Mouse (Mus musculus): ENCODE data around the gene Camk1d. TPM values are rescaled to one million over a fixed set of nuclear protein-coding genes. Genes with fewer than 3 reads are reported as not detected.

The Camk1d gene
- total and polyA plus RNA-seq, 3 experiments, result 2.6 to 10.8 (median 6.8) TPM

DNA sequence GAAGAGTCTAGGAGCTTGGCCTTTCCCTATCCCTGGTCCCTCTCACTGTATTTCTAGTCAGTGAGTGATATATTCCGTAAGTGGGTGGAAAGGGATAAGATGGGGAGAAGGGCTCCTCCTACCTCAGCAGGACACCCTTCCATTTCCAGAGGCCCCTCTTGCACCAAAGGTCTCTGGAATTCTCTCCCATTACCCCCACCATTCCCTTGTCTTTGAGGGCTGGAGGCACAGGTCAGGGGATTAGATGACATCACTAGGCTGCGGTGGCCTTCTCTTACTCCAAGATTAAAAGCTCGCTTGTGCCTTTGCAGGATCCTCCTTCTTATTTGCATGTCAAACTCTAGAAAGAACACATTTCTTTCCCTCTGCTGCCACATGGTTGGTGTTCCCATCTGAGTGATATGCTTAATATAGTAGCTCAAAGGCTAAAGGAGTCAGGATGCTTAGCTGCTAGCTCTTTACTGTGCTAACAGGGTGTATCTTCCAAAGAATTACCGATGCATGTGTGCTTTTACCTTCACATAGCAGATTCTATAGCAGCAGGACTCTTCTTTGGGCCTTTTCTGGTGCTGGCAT, 244.9 kb downstream of the Camk1d start:
- Histone ChIP-seq H3K4me1 (ENCODE audit: insufficient read depth, low read depth, low read length) (no peaks in the 10 kb centered on the region), H3K27me3 (ENCODE audit: insufficient read depth, low read length) (no peaks in the 10 kb centered on the region), H3K4me3 (ENCODE audit: low read depth, low read length) (no peak overlapping the region), H3K9me3 (replicated peaks) (no peaks in the 10 kb centered on the region), H3K36me3 (replicated peaks) (no peaks in the 10 kb centered on the region)
- no peak for TF ChIP-seq CTCF (IDR thresholded peaks at IDR 0.05; ENCODE audit: low read depth, low read length)
- TF ChIP-seq GATA2 (IDR thresholded peaks at IDR 0.05; ENCODE audit: borderline replicate concordance, low read depth, low read length), result no peak
- no peak for TF ChIP-seq POLR2AphosphoS5 (IDR thresholded peaks at IDR 0.05; ENCODE audit: insufficient replicate concordance, low read depth, low read length)
- no peak for TF ChIP-seq TAL1 (conservative IDR thresholded peaks at IDR 0.05; ENCODE audit: low read depth, low read length)
- no peak for TF ChIP-seq GATA1 (IDR thresholded peaks at IDR 0.05; ENCODE audit: borderline replicate concordance, low read length)
- DNase-seq (ENCODE audit: low spot score) (no peak), ATAC-seq (ENCODE audit: extremely low read depth, insufficient number of reproducible peaks, low FRiP score, poor library complexity, severe bottlenecking) (no peak)

GRCm38 (mm10) chr2:5467537-5467936, 246.8 kb downstream of the Camk1d start:
- ATAC-seq (ENCODE audit: extremely low read depth, insufficient number of reproducible peaks, low FRiP score, poor library complexity, severe bottlenecking) (no peak), DNase-seq (ENCODE audit: low spot score) (no peak)
- Histone ChIP-seq H3K4me3 (ENCODE audit: low read depth, low read length) (no peak overlapping the region), H3K27me3 (ENCODE audit: insufficient read depth, low read length) (no peaks in the 10 kb centered on the region), H3K9me3 (replicated peaks) (no peaks in the 10 kb centered on the region), H3K36me3 (replicated peaks) (no peaks in the 10 kb centered on the region), H3K4me1 (ENCODE audit: insufficient read depth, low read depth, low read length) (no peaks in the 10 kb centered on the region)
- TF ChIP-seq TAL1 (conservative IDR thresholded peaks at IDR 0.05; ENCODE audit: low read depth, low read length) (no peak), CTCF (IDR thresholded peaks at IDR 0.05; ENCODE audit: low read depth, low read length) (no peak), GATA2 (IDR thresholded peaks at IDR 0.05; ENCODE audit: borderline replicate concordance, low read depth, low read length) (no peak), GATA1 (IDR thresholded peaks at IDR 0.05; ENCODE audit: borderline replicate concordance, low read length) (no peak), POLR2AphosphoS5 (IDR thresholded peaks at IDR 0.05; ENCODE audit: insufficient replicate concordance, low read depth, low read length) (no peak)

DNA sequence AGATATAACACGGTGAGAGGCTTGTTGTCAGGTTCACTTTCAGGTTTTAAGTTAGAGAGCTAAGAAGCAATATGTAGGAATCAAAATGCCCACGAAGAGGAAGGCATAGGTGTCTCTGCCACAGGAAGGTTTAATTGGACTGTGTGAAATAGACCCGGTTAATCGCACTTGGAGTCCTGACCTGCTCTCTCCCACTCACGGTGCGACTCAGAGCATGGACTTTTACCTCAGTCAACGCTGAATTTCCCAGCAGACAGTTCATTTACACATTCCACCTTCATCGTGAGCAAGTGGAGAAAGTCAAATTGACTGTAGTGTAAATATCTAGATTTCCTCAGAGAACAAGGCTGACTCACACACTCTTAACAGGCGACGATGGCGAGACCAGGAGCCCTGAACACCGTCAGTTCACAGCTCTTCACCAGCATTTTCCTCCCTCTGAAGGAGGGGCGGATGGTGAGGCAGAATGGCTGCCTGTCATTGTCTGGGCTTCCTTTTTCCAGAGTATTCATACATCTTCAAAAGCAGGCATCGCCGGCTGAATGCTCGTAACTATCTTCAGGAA, 255.6 kb downstream of the Camk1d start:
- no peaks in the 10 kb centered on the region for H3K9me3 ChIP-seq (replicated peaks)
- DNase-seq (ENCODE audit: low spot score) (no peak), ATAC-seq (ENCODE audit: extremely low read depth, insufficient number of reproducible peaks, low FRiP score, poor library complexity, severe bottlenecking) (no peak)
- H3K27me3 ChIP-seq (ENCODE audit: insufficient read depth, low read length), result 0 out of 2 replicates have a peak, but pooled peaks cover 3% of the 10 kb centered on the region
- no peak overlapping the region for H3K4me3 ChIP-seq (ENCODE audit: low read depth, low read length)
- no peaks in the 10 kb centered on the region for H3K36me3 ChIP-seq (replicated peaks)
- H3K4me1 ChIP-seq (ENCODE audit: insufficient read depth, low read depth, low read length), result no peaks in the 10 kb centered on the region
- TF ChIP-seq TAL1 (conservative IDR thresholded peaks at IDR 0.05; ENCODE audit: low read depth, low read length), result no peak
- TF ChIP-seq CTCF (IDR thresholded peaks at IDR 0.05; ENCODE audit: low read depth, low read length), result no peak
- TF ChIP-seq GATA2 (IDR thresholded peaks at IDR 0.05; ENCODE audit: borderline replicate concordance, low read depth, low read length), result no peak
- TF ChIP-seq GATA1 (IDR thresholded peaks at IDR 0.05; ENCODE audit: borderline replicate concordance, low read length), result no peak
- no peak for TF ChIP-seq POLR2AphosphoS5 (IDR thresholded peaks at IDR 0.05; ENCODE audit: insufficient replicate concordance, low read depth, low read length)

- no peak for TF ChIP-seq GATA1 (IDR thresholded peaks at IDR 0.05; ENCODE audit: borderline replicate concordance, low read length)
- TF ChIP-seq TAL1 (conservative IDR thresholded peaks at IDR 0.05; ENCODE audit: low read depth, low read length), result no peak
- no peak for TF ChIP-seq POLR2AphosphoS5 (IDR thresholded peaks at IDR 0.05; ENCODE audit: insufficient replicate concordance, low read depth, low read length)
- no peak for TF ChIP-seq GATA2 (IDR thresholded peaks at IDR 0.05; ENCODE audit: borderline replicate concordance, low read depth, low read length)
- no peak for TF ChIP-seq CTCF (IDR thresholded peaks at IDR 0.05; ENCODE audit: low read depth, low read length)
- Histone ChIP-seq H3K4me3 (ENCODE audit: low read depth, low read length) (no peak overlapping the region), H3K9me3 (replicated peaks) (no peaks in the 10 kb centered on the region), H3K27me3 (ENCODE audit: insufficient read depth, low read length) (0 out of 2 replicates have a peak, but pooled peaks cover 3% of the 10 kb centered on the region), H3K4me1 (ENCODE audit: insufficient read depth, low read depth, low read length) (no peaks in the 10 kb centered on the region), H3K36me3 (replicated peaks) (no peaks in the 10 kb centered on the region)
- no peak for DNase-seq (ENCODE audit: low spot score)
- ATAC-seq (ENCODE audit: extremely low read depth, insufficient number of reproducible peaks, low FRiP score, poor library complexity, severe bottlenecking), result no peak
These were observed 256.2 kb downstream of the Camk1d start for GRCm38 (mm10) chr2:5458075-5458494.

DNA sequence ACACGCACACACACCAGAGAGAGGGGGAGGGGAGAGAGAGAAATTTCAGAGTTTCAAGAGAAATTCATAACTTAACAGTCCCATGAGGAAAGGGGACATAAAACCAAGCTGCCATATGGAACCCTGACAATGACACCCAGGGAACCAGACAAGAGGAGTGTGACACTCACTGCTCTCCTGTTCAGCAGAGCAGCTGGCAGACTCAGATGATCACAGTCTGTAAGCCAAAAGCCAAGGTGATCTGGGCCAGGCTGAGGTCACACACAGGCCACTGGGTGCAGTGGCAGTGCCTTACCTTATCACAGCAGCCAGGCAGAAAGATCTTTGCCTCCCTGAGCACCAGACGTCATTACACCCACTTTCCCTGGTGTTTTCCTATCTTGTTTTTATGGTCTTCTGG, 258.2 kb downstream of the Camk1d start:
- Histone ChIP-seq H3K4me1 (ENCODE audit: insufficient read depth, low read depth, low read length) (no peaks in the 10 kb centered on the region), H3K4me3 (ENCODE audit: low read depth, low read length) (no peak overlapping the region), H3K36me3 (replicated peaks) (no peaks in the 10 kb centered on the region), H3K9me3 (replicated peaks) (no peaks in the 10 kb centered on the region), H3K27me3 (ENCODE audit: insufficient read depth, low read length) (0 out of 2 replicates have a peak, but pooled peaks cover 3% of the 10 kb centered on the region)
- no peak for TF ChIP-seq CTCF (IDR thresholded peaks at IDR 0.05; ENCODE audit: low read depth, low read length)
- TF ChIP-seq GATA2 (IDR thresholded peaks at IDR 0.05; ENCODE audit: borderline replicate concordance, low read depth, low read length), result no peak
- DNase-seq (ENCODE audit: low spot score), result no peak
- 0 out of 2 replicates have a peak, but pooled peaks have one; percentile 34 for ATAC-seq (ENCODE audit: extremely low read depth, insufficient number of reproducible peaks, low FRiP score, poor library complexity, severe bottlenecking)

DNA sequence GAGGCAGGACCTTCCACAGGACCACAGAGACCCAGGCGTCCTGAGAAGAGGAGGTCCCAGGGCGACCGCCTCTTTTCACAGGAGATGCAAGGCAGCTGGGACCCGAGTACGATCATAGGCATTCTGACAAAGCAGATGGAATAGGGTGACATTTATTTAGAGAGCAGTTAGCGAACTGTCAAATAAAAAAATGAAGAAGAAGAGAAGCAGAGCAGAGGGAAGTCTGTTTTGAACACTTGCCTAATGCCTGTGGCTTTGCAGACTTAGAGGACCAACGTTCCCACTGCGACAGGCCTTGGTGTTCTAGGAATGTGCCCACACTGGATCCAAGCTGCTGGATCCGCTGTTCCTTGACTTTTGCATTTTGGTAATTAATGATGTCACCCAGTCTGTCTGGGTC, 259.5 kb downstream of the Camk1d start:
- H3K36me3 ChIP-seq (replicated peaks), result no peaks in the 10 kb centered on the region
- TF ChIP-seq GATA2 (IDR thresholded peaks at IDR 0.05; ENCODE audit: borderline replicate concordance, low read depth, low read length) (no peak), GATA1 (IDR thresholded peaks at IDR 0.05; ENCODE audit: borderline replicate concordance, low read length) (no peak), CTCF (IDR thresholded peaks at IDR 0.05; ENCODE audit: low read depth, low read length) (no peak), TAL1 (conservative IDR thresholded peaks at IDR 0.05; ENCODE audit: low read depth, low read length) (no peak), POLR2AphosphoS5 (IDR thresholded peaks at IDR 0.05; ENCODE audit: insufficient replicate concordance, low read depth, low read length) (no peak)
- no peak for DNase-seq (ENCODE audit: low spot score)
- no peaks in the 10 kb centered on the region for H3K9me3 ChIP-seq (replicated peaks)
- no peaks in the 10 kb centered on the region for H3K4me1 ChIP-seq (ENCODE audit: insufficient read depth, low read depth, low read length)
- 0 out of 2 replicates have a peak, but pooled peaks cover 3% of the 10 kb centered on the region for H3K27me3 ChIP-seq (ENCODE audit: insufficient read depth, low read length)
- H3K4me3 ChIP-seq (ENCODE audit: low read depth, low read length), result no peak overlapping the region
- ATAC-seq (ENCODE audit: extremely low read depth, insufficient number of reproducible peaks, low FRiP score, poor library complexity, severe bottlenecking), result no peak
